Mouse (Mus musculus): ENCODE measurements around the gene Appbp2. TPM values are rescaled to one million over a fixed set of nuclear protein-coding genes. Genes with fewer than 3 reads are reported as not detected.

The Appbp2 gene
- polyA plus RNA-seq, 1 experiment from 2014 or later, result 54.6 TPM

DNA sequence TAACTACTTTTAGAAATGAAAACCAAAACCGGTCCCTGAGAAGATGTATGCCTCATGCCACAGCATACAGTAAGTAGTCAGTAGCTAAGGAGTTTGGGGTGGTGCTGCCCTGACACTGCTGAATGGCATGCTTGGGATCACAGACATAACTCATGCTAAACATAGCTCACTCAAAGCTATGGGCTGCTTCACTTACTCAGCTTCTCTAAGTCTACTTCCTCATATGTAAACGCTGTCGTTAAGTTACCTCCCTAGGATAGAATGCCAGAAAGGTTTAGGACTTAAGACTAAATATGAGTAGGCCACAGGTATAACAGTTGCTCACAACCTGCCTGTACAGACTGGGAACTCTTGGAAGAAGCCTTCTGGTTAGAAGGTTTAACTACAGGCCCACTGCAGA is 20.3 kb downstream of the Appbp2 start:
- ATAC-seq (ENCODE audit: low FRiP score), result no peak
- Histone ChIP-seq H3K4me2 (no peak overlapping the region), H3K9me3 (no peaks in the 10 kb centered on the region), H3K4me3 (replicated peaks) (no peak overlapping the region), H3K4me1 (no peaks in the 10 kb centered on the region), H3K36me3 (replicated peaks) (peaks cover 58% of the 10 kb centered on the region), H3K27me3 (no peaks in the 10 kb centered on the region), H3K9ac (no peak overlapping the region), H3K27ac (no peak overlapping the region)
- 94% methylated on average over 3 of the region's 3 CpGs for WGBS

DNA sequence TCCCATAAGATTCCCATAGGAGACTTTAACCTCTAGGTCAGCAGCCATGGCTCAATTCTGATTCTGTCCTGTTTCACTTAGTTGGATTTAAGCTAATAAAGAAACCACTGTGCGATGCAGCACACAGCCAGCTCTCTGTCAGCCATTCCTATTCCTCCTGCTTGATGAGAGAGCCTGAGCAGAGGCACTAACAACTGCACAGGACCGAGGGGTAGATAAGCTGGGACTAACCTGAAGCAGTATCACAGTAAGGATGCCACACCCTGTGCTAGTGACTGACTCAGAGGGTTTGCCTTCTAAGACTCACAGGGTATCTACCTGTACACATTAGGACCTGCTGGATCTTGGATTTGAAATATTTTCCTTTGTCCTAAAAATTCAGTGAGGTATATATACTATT is 21.7 kb downstream of the Appbp2 start:
- H3K4me1 ChIP-seq, result no peaks in the 10 kb centered on the region
- no peak overlapping the region for H3K4me3 ChIP-seq (replicated peaks)
- WGBS, result 89% methylated on average over 2 of the region's 2 CpGs
- no peaks in the 10 kb centered on the region for H3K9me3 ChIP-seq
- no peak overlapping the region for H3K9ac ChIP-seq
- no peak for ATAC-seq (ENCODE audit: low FRiP score)
- no peak overlapping the region for H3K27ac ChIP-seq
- H3K36me3 ChIP-seq (replicated peaks), result peaks cover 73% of the 10 kb centered on the region
- no peak overlapping the region for H3K4me2 ChIP-seq
- no peaks in the 10 kb centered on the region for H3K27me3 ChIP-seq

DNA sequence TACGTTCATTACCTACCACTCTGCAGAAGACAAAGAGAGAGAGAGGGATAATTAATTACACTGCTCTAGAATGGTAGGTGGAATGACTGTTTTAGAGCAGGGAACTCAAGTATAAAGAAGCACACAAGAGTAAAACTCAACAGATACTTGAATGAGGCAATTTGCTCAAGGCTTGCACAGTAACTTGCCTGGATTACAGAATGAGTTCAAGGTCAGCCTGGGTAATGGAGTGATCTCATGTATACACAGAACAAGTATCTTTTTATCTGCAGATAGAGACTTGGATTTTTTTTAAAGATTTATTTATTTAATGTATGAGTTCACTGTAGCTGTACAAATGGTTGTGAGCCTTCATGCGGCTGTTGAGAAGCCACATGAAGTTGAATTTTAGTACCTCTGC is 23.8 kb downstream of the Appbp2 start:
- Histone ChIP-seq H3K27ac (no peak overlapping the region), H3K4me1 (no peaks in the 10 kb centered on the region), H3K36me3 (replicated peaks) (peaks cover 87% of the 10 kb centered on the region), H3K27me3 (no peaks in the 10 kb centered on the region), H3K9ac (no peak overlapping the region), H3K4me2 (no peak overlapping the region), H3K9me3 (no peaks in the 10 kb centered on the region), H3K4me3 (replicated peaks) (no peak overlapping the region)
- 92% methylated on average over 2 of the region's 2 CpGs for WGBS
- no peak for ATAC-seq (ENCODE audit: low FRiP score)

DNA sequence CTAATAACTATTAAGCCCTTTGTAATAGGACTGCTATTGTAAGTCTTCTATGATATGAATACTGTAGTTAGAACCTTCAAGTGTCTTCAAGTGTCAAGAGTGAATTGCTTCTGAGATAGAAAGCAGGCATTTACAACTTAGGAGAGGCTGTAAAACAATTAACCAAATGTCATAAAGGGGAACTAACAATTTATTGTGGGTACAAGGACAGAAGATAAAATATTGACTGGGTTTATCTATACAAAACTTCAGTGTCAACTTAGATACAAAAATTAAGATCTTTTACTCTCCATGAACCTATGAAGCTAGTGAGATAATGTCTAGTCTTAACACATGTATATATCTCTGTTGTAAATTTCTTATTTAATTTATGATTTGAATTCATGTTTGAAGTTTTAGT is 28.7 kb downstream of the Appbp2 start:
- Histone ChIP-seq H3K4me1 (no peaks in the 10 kb centered on the region), H3K9me3 (no peaks in the 10 kb centered on the region), H3K4me2 (no peak overlapping the region), H3K27me3 (no peaks in the 10 kb centered on the region), H3K36me3 (replicated peaks) (peaks cover 70% of the 10 kb centered on the region), H3K9ac (no peak overlapping the region), H3K4me3 (replicated peaks) (no peak overlapping the region), H3K27ac (no peak overlapping the region)
- no peak for ATAC-seq (ENCODE audit: low FRiP score)

DNA sequence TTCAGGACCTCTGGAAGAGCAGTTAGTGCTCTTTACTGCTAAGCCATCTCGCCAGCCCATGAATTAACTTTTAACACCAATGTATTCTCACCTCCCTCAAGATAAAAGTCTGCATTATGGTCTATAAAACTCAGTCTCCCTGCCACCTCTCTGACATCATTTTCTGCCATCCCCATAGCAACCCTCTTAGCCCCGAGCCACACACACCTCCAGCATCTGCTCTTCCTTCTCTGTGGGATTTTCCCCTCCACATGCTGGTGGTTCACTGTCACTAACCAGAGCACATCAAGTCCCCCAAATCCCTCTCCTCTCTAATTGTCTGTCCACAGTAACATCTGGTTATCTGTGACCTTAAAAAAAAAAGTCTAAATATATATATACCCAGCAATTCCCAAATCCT is 36.0 kb downstream of the Appbp2 start:
- H3K36me3 ChIP-seq (replicated peaks), result peaks cover 83% of the 10 kb centered on the region
- 80% methylated on average over 2 of the region's 2 CpGs for WGBS
- H3K4me1 ChIP-seq, result no peaks in the 10 kb centered on the region

DNA sequence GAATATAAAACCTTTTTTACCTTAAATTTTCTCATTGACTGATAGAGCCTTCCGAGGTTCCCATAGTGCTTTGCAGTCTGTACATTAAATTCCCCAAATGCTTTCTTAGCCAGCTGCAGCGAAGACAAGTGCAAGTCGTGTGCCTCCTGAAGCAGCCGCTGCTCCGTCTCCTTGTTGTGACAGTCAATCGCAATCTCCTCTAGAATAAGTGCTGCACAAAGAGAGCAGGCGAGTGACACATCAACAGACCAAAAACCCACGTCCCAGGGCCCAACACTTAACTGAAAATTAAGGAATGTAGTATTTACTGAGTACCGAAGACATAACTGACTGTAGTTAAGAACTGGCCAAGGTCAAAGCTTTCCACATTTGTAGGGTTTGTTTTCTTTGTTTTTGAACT is 38.9 kb downstream of the Appbp2 start:
- no peaks in the 10 kb centered on the region for H3K4me1 ChIP-seq
- no peaks in the 10 kb centered on the region for H3K9me3 ChIP-seq
- H3K27me3 ChIP-seq, result no peaks in the 10 kb centered on the region
- H3K9ac ChIP-seq, result no peak overlapping the region
- H3K4me2 ChIP-seq, result no peak overlapping the region
- ATAC-seq (ENCODE audit: low FRiP score), result no peak
- H3K36me3 ChIP-seq (replicated peaks), result peaks cover 86% of the 10 kb centered on the region
- 87% methylated on average over 9 of the region's 9 CpGs for WGBS
- H3K27ac ChIP-seq, result no peak overlapping the region
- H3K4me3 ChIP-seq (replicated peaks), result no peak overlapping the region

More for the DNA sequence above, 36.0 kb downstream of the Appbp2 start:
- Histone ChIP-seq H3K9me3 (no peaks in the 10 kb centered on the region), H3K4me3 (replicated peaks) (no peak overlapping the region), H3K4me2 (no peak overlapping the region), H3K27me3 (no peaks in the 10 kb centered on the region), H3K9ac (no peak overlapping the region), H3K27ac (no peak overlapping the region)
- ATAC-seq (ENCODE audit: low FRiP score), result no peak

DNA sequence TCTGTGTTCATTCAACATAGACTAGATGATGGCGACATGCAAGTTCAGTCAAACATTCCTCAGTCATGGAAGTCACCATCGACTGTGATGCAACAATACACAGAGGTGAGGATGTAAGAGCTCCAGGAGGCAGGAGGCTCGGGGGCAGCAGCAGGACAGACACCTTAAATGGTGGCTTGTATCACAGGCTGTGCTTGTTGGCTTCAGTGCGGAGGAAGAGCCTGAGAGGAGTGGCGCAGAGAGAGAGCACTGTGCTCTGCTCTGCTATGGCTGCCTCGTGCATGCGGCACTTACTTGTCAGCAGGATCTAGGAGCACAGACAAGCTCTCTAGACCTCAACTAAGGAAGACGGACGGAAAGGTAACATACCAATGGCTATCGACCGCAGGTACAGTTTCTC is 40.7 kb downstream of the Appbp2 start:
- H3K4me3 ChIP-seq (replicated peaks), result no peak overlapping the region
- no peaks in the 10 kb centered on the region for H3K4me1 ChIP-seq
- H3K9me3 ChIP-seq, result no peaks in the 10 kb centered on the region
- H3K9ac ChIP-seq, result no peak overlapping the region
- no peak for ATAC-seq (ENCODE audit: low FRiP score)
- H3K4me2 ChIP-seq, result no peak overlapping the region
- peaks cover 87% of the 10 kb centered on the region for H3K36me3 ChIP-seq (replicated peaks)
- H3K27me3 ChIP-seq, result no peaks in the 10 kb centered on the region
- WGBS, result 94% methylated on average over 11 of the region's 11 CpGs
- no peak overlapping the region for H3K27ac ChIP-seq

DNA sequence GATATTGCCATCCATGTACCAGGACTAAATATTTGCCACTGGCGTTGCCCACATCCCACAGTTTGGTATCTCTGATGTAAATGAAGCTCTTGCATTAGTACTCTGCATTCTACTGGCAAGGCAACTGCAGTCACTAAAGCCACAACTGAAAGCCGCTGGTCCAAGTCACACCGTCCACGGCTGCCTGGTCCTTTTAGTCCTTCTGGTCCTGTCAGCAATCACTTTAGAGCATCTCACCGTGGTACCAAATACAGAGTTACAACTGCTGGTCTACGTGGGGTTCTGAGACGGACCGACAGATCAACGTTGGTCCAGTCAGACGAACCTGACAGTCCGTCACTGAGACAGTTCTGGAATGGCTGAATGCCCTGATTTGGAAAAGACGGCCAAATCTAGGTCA is 44.2 kb downstream of the Appbp2 start:
- WGBS, result 94% methylated on average over 12 of the region's 12 CpGs
- H3K4me1 ChIP-seq, result no peaks in the 10 kb centered on the region
- no peak overlapping the region for H3K9ac ChIP-seq
- no peak overlapping the region for H3K4me2 ChIP-seq
- no peak overlapping the region for H3K27ac ChIP-seq
- no peak overlapping the region for H3K4me3 ChIP-seq (replicated peaks)
- peaks cover 68% of the 10 kb centered on the region for H3K36me3 ChIP-seq (replicated peaks)
- H3K9me3 ChIP-seq, result no peaks in the 10 kb centered on the region
- ATAC-seq (ENCODE audit: low FRiP score), result no peak
- H3K27me3 ChIP-seq, result no peaks in the 10 kb centered on the region

DNA sequence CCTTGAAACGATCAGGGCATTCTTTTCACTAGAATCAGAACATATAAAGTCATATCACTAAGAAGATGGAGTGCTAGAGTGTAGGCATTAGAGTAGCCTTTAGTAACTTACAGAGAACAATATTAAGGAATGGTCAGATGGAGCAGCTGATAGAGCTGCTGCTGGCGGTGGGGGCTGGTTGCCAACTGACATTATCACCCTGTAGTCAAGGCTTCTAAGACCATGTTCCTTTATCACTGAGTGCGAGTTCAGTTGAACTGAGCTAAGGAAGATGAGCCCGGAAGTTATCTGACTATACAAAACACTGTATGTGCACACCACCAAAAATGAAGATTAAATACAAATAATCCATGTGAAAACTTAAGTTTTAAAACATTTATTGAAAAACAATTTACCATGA is 45.8 kb downstream of the Appbp2 start:
- Histone ChIP-seq H3K4me1 (no peaks in the 10 kb centered on the region), H3K9me3 (no peaks in the 10 kb centered on the region), H3K9ac (no peak overlapping the region), H3K36me3 (replicated peaks) (peaks cover 52% of the 10 kb centered on the region), H3K4me2 (no peak overlapping the region), H3K4me3 (replicated peaks) (no peak overlapping the region), H3K27me3 (no peaks in the 10 kb centered on the region), H3K27ac (no peak overlapping the region)
- no peak for ATAC-seq (ENCODE audit: low FRiP score)
- 90% methylated on average over 4 of the region's 4 CpGs for WGBS

DNA sequence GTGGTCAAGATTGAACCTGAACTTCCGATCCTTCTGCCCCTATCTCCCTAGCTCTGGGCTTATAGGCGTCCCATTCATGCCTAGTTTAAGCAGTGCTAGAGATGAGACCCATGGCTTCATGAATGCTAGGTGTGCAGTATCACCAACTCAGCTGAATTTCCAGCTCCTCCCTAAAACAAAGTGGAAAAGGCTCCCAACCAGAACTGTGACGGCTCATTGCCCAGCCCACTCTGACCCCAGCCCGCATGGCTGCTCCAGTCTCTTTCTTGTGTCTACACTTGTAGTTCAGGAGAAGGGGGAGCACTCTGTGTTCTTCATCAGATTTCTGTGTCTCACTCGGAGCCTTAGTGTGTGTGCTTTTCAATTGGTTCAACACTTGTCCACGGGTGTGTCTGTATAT is 50.1 kb downstream of the Appbp2 start:
- 86% methylated on average over 6 of the region's 6 CpGs for WGBS

DNA sequence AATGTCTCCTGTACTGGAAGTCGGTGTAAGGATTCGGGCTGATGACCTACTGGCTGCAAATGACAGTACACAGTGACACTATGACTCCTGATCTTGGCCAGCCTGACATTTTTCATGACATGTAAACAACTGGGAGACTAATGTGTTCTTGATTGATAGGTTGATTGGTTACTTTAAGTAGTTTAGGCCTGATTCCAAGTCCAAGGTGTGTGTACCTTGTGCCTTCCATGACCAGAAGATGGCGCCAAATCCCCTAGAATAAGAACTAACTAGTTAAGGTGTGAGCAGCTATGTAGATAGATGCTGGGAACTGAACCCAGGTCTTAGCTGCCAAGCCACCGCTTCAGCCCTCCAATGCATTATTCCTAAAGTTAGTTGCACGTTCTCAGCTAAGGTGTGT is 50.8 kb downstream of the Appbp2 start:
- Histone ChIP-seq H3K4me3 (replicated peaks) (no peak overlapping the region), H3K27me3 (no peaks in the 10 kb centered on the region), H3K4me1 (0 out of 2 replicates have a peak, but pooled peaks cover 7% of the 10 kb centered on the region), H3K4me2 (no peak overlapping the region), H3K27ac (no peak overlapping the region), H3K36me3 (replicated peaks) (peaks cover 9% of the 10 kb centered on the region), H3K9ac (no peak overlapping the region), H3K9me3 (no peaks in the 10 kb centered on the region)
- no peak for ATAC-seq (ENCODE audit: low FRiP score)
- 65% methylated on average over 5 of the region's 5 CpGs for WGBS

More for the DNA sequence above, 50.1 kb downstream of the Appbp2 start:
- no peaks in the 10 kb centered on the region for H3K9me3 ChIP-seq
- H3K9ac ChIP-seq, result no peak overlapping the region
- no peak overlapping the region for H3K4me2 ChIP-seq
- H3K4me3 ChIP-seq (replicated peaks), result no peak overlapping the region
- no peak for ATAC-seq (ENCODE audit: low FRiP score)
- no peaks in the 10 kb centered on the region for H3K27me3 ChIP-seq
- H3K4me1 ChIP-seq, result 0 out of 2 replicates have a peak, but pooled peaks cover 7% of the 10 kb centered on the region
- no peak overlapping the region for H3K27ac ChIP-seq
- peaks cover 16% of the 10 kb centered on the region for H3K36me3 ChIP-seq (replicated peaks)

DNA sequence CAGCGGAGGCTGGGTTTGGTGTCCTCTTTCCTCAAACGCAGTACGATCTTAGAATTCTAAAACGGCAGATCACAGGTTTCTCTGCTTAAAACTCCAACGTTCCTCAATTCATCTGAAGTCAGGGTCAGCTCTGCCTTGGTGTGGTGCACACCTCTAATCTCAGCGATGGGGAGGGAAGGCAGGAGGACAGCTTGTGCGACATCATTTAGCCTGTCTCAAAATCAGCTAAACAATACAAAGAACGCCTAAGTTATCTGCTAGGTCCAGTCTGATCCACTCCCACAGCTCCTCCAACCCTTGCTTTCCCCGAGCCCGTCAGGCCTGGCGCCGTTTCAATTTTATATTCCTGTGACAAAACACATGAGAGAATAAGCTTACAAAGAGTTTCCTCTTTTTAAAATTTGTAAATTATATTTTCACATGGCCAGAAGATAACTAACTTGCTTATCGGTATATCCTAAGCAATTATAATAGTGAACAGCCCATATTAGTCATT is 51.6 kb downstream of the Appbp2 start:
- H3K9me3 ChIP-seq, result no peaks in the 10 kb centered on the region
- peak overlapping the region; percentile 42; the same call in 1 of the 2 replicates for H3K27ac ChIP-seq
- H3K4me3 ChIP-seq (replicated peaks), result peak overlapping the region; percentile 36
- ATAC-seq (ENCODE audit: low FRiP score), result 0 out of 2 replicates have a peak, but pooled peaks have one; percentile 40
- peak overlapping the region; percentile 59 for H3K4me2 ChIP-seq
- peak overlapping the region; percentile 51 for H3K9ac ChIP-seq
- no peaks in the 10 kb centered on the region for H3K27me3 ChIP-seq
- H3K4me1 ChIP-seq, result 0 out of 2 replicates have a peak, but pooled peaks cover 7% of the 10 kb centered on the region
- H3K36me3 ChIP-seq (replicated peaks), result 0 out of 2 replicates have a peak, but pooled peaks cover 2% of the 10 kb centered on the region
- WGBS, result 28% methylated on average over 13 of the region's 13 CpGs

DNA sequence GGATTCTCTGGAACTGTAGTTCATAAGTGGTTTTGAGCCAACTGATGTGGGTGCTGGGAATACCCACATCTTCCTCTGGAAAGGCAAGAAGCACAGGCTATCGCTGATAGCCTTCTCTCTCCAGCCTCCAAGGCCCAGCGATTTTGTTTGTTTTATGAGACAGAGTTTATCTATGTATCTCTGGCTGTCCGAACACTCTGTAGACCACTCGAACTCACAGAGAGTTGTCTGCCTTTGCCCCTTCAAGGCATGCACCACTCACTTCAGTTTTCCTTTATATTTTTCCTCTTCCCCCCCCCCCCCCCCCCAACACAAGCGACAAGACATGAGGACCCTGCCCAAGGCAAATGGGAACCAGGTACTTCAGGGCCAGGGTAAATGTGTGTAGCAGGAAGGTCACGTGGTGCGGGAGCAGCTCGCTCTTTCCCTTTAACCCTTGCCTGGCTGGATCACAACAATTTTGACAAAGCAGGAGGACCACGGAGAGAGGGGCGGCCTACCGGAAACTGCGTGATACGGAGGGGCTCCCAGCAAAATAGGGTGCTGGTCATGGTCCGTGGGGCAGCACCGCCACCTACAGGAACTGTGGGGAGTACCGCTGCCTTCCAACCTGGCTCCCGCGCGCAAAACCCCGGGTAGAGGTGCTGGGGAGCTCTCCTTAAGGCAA is 52.2 kb downstream of the Appbp2 start:
- peak overlapping the region; percentile 51 for H3K9ac ChIP-seq
- peak overlapping the region; percentile 59 for H3K4me2 ChIP-seq
- H3K27ac ChIP-seq, result peak overlapping the region; percentile 42; the same call in 1 of the 2 replicates
- no peaks in the 10 kb centered on the region for H3K36me3 ChIP-seq (replicated peaks)
- H3K4me1 ChIP-seq, result 0 out of 2 replicates have a peak, but pooled peaks cover 7% of the 10 kb centered on the region
- H3K9me3 ChIP-seq, result no peaks in the 10 kb centered on the region
- WGBS, result 8% methylated on average over 20 of the region's 20 CpGs
- no peaks in the 10 kb centered on the region for H3K27me3 ChIP-seq
- H3K4me3 ChIP-seq (replicated peaks), result peak overlapping the region; percentile 36
- peak; percentile 93 for ATAC-seq (ENCODE audit: low FRiP score)

Data from forebrain, embryonic 12.5 days (tissue).